Mouse (Mus musculus) thymus, adult 2 months (tissue): Measurements from ENCODE around the gene Coro1b.

ENCODE experiments used
- CTCF ChIP-seq: fragments of 200-500 bp; IDR thresholded peaks from 2 replicates; pipeline ENCODE4 v1.5.1; 2012; ENCODE audit warnings: mild to moderate bottlenecking, control low read depth, low read length, moderate library complexity, borderline replicate concordance; ENCODE audit not compliant: control insufficient read depth, poor library complexity, insufficient read depth; ENCODE audit errors: extremely low read depth
- POLR2A ChIP-seq: fragments of 200-500 bp; IDR thresholded peaks from 2 replicates; pipeline ENCODE4 v1.6.1; 2012; ENCODE audit warnings: mild to moderate bottlenecking, low read length, control low read depth, moderate library complexity; ENCODE audit not compliant: control insufficient read depth, poor library complexity, insufficient read depth; ENCODE audit errors: extremely low read depth

GRCm38 (mm10) chr19:4102626-4103025 lies 45.8 kb upstream of the Coro1b start:
- TF ChIP-seq CTCF, result no peak
- TF ChIP-seq POLR2A, result no peak
